Mouse (Mus musculus): ENCODE measurements at regions not wholly inside any gene's neighbourhood (a gene's known extent, or its start where the extent isn't known, plus 50 kb on each side); places are given as distances from the start of the nearest gene placed in this dataset.

DNA sequence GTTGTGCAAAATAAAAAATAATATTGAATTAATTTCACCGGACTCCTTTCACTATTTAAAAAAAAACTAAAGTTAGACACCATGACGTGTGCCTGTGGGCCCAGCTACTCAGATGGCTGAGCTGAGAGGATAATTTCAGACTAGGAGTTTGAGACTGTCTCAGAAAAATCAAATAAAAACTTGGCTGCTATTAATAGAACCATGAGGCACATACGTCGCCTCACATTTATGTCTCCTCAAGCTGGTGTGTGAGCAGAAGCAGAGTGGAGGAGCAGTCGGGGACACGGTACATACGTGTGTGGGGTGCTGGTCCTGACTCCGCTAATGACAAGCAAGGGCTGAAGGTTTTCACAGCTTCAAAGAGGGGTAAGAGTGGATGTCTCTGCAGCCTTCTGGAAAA lies 52.8 kb upstream of the Dmrtb1 start:
- WGBS = 82% methylated on average over 8 of the region's 8 CpGs
- H3K27ac ChIP-seq (replicated peaks in 1 of 2; ENCODE audit: control insufficient read depth in 1 of 2, insufficient read depth in 1 of 2, low read depth in 2 of 2, low read length in 2 of 2) = no peak overlapping the region
- H3K9ac ChIP-seq (ENCODE audit: low read length) = no peak overlapping the region
- H3K4me1 ChIP-seq (ENCODE audit: control insufficient read depth in 2 of 2, insufficient read depth in 2 of 2, low read length in 2 of 2) = peaks cover 0 to 5% of the 10 kb centered on the region in 2 experiments; a peak in 1 of 4 replicates
- no peak for ATAC-seq (ENCODE audit: insufficient number of reproducible peaks, insufficient read depth, low FRiP score, low read depth)
- peaks cover 31% of the 10 kb centered on the region for H3K27me3 ChIP-seq (ENCODE audit: control insufficient read depth, insufficient read depth, low read length)
- no peak overlapping the region for H3K4me2 ChIP-seq (ENCODE audit: low read length)
- no peaks in the 10 kb centered on the region for H3K9me3 ChIP-seq (ENCODE audit: control insufficient read depth, low read length)
- H3K4me3 ChIP-seq (ENCODE audit: control insufficient read depth in 1 of 2, insufficient read depth in 1 of 2, low read depth in 1 of 2, low read length in 2 of 2) = no peak overlapping the region
- H3K36me3 ChIP-seq (ENCODE audit: control insufficient read depth, insufficient read depth, low read length) = no peaks in the 10 kb centered on the region

- H3K9me3 ChIP-seq (ENCODE audit: control insufficient read depth, low read length) = no peaks in the 10 kb centered on the region
- no peak overlapping the region for H3K4me2 ChIP-seq (ENCODE audit: low read length)
- no peak overlapping the region for H3K4me3 ChIP-seq (ENCODE audit: control insufficient read depth in 1 of 2, insufficient read depth in 1 of 2, low read depth in 1 of 2, low read length in 2 of 2)
- WGBS = 8% methylated on average over 6 of the region's 6 CpGs
- peaks cover 0 to 5% of the 10 kb centered on the region in 2 experiments; a peak in 1 of 4 replicates for H3K4me1 ChIP-seq (ENCODE audit: control insufficient read depth in 2 of 2, insufficient read depth in 2 of 2, low read length in 2 of 2)
- H3K27me3 ChIP-seq (ENCODE audit: control insufficient read depth, insufficient read depth, low read length) = peaks cover 32% of the 10 kb centered on the region
- no peak overlapping the region for H3K27ac ChIP-seq (replicated peaks in 1 of 2; ENCODE audit: control insufficient read depth in 1 of 2, insufficient read depth in 1 of 2, low read depth in 2 of 2, low read length in 2 of 2)
- H3K36me3 ChIP-seq (ENCODE audit: control insufficient read depth, insufficient read depth, low read length) = no peaks in the 10 kb centered on the region
- no peak overlapping the region for H3K9ac ChIP-seq (ENCODE audit: low read length)
- peak; percentile 46; the same call in 1 of the 2 replicates for ATAC-seq (ENCODE audit: insufficient number of reproducible peaks, insufficient read depth, low FRiP score, low read depth)
These were observed 53.9 kb upstream of the Dmrtb1 start for GRCm38 (mm10) chr4:107737907-107738306.

GRCm38 (mm10) chr4:107738776-107739175 lies 54.7 kb upstream of the Dmrtb1 start:
- Histone ChIP-seq H3K9me3 (ENCODE audit: control insufficient read depth, low read length) (no peaks in the 10 kb centered on the region), H3K27me3 (ENCODE audit: control insufficient read depth, insufficient read depth, low read length) (peaks cover 34% of the 10 kb centered on the region), H3K4me1 (ENCODE audit: control insufficient read depth in 2 of 2, insufficient read depth in 2 of 2, low read length in 2 of 2) (peaks cover 0 to 5% of the 10 kb centered on the region in 2 experiments; a peak in 1 of 4 replicates), H3K4me2 (ENCODE audit: low read length) (no peak overlapping the region), H3K36me3 (ENCODE audit: control insufficient read depth, insufficient read depth, low read length) (no peaks in the 10 kb centered on the region), H3K4me3 (ENCODE audit: control insufficient read depth in 1 of 2, insufficient read depth in 1 of 2, low read depth in 1 of 2, low read length in 2 of 2) (no peak overlapping the region), H3K9ac (ENCODE audit: low read length) (no peak overlapping the region), H3K27ac (replicated peaks in 1 of 2; ENCODE audit: control insufficient read depth in 1 of 2, insufficient read depth in 1 of 2, low read depth in 2 of 2, low read length in 2 of 2) (no peak overlapping the region)
- no peak for ATAC-seq (ENCODE audit: insufficient number of reproducible peaks, insufficient read depth, low FRiP score, low read depth)
- WGBS = 72% methylated on average over 9 of the region's 9 CpGs

DNA sequence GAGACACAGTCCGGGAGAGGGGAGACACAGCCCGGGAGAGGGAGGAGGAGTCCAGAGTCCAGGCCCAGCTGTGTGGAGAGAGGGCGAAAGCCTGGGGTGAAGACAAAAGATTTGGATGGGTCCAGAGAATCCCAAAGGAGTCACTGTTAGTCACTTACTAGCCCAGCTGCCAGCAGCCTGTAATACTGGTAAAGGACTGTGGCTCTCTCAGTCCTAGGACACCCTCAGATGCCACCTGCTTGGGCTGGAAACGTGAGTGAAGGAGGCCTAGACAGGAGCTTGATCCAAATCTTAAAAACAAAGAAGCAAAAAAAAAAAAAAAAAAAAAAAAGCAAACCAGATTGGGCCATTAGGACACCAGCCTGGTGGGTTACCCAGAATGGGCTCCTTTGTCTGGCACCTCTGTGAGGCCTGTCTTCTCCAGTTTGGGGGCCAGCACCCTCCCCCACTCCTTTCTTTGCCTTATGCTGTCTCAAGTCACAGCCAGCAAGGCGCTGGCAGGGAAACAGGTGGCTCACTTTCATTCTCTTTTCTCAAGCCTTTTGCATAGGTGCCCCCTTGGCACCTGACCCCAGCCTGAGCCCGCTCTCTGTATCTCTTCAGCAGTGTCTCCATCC lies 55.9 kb upstream of the Dmrtb1 start:
- Histone ChIP-seq H3K27me3 (ENCODE audit: control insufficient read depth, insufficient read depth, low read length) (peaks cover 33% of the 10 kb centered on the region), H3K4me3 (ENCODE audit: control insufficient read depth in 1 of 2, insufficient read depth in 1 of 2, low read depth in 1 of 2, low read length in 2 of 2) (no peak overlapping the region), H3K27ac (replicated peaks in 1 of 2; ENCODE audit: control insufficient read depth in 1 of 2, insufficient read depth in 1 of 2, low read depth in 2 of 2, low read length in 2 of 2) (no peak overlapping the region), H3K4me1 (ENCODE audit: control insufficient read depth in 2 of 2, insufficient read depth in 2 of 2, low read length in 2 of 2) (peaks cover 0 to 5% of the 10 kb centered on the region in 2 experiments; a peak in 1 of 4 replicates), H3K9ac (ENCODE audit: low read length) (no peak overlapping the region), H3K4me2 (ENCODE audit: low read length) (no peak overlapping the region), H3K36me3 (ENCODE audit: control insufficient read depth, insufficient read depth, low read length) (no peaks in the 10 kb centered on the region), H3K9me3 (ENCODE audit: control insufficient read depth, low read length) (no peaks in the 10 kb centered on the region)
- ATAC-seq (ENCODE audit: insufficient number of reproducible peaks, insufficient read depth, low FRiP score, low read depth) = no peak
- WGBS = 80% methylated on average over 6 of the region's 6 CpGs

DNA sequence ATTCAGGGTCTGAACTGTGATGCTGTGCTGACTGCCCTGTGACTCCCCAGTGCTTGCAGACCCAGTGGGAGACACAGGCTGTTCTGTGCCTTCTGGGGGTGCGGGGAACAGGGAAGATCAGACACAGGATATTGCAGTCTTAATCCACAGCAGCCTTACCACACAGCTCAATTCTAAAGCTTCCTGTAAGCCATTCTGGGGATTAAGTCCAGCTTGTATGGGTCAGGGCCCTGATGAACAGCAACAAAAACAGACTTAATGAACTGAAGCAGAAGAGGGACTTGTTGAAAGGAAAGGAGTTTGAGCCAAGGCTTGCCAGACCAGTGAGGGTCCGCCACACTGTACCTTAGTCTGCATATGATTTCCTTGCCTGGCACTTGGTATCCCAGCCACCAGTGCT lies 58.4 kb upstream of the Lrp8 start:
- Histone ChIP-seq H3K9ac (ENCODE audit: low read length) (no peak overlapping the region), H3K4me2 (ENCODE audit: low read length) (no peak overlapping the region), H3K27me3 (ENCODE audit: control insufficient read depth, insufficient read depth, low read length) (peaks cover 38% of the 10 kb centered on the region), H3K9me3 (ENCODE audit: control insufficient read depth, low read length) (no peaks in the 10 kb centered on the region), H3K4me3 (ENCODE audit: control insufficient read depth in 1 of 2, insufficient read depth in 1 of 2, low read depth in 1 of 2, low read length in 2 of 2) (no peak overlapping the region), H3K4me1 (ENCODE audit: control insufficient read depth in 2 of 2, insufficient read depth in 2 of 2, low read length in 2 of 2) (peaks cover 7 to 12% of the 10 kb centered on the region in 2 experiments), H3K27ac (replicated peaks in 1 of 2; ENCODE audit: control insufficient read depth in 1 of 2, insufficient read depth in 1 of 2, low read depth in 2 of 2, low read length in 2 of 2) (no peak overlapping the region), H3K36me3 (ENCODE audit: control insufficient read depth, insufficient read depth, low read length) (no peaks in the 10 kb centered on the region)
- 80% methylated on average over 2 of the region's 2 CpGs for WGBS
- no peak for ATAC-seq (ENCODE audit: insufficient number of reproducible peaks, insufficient read depth, low FRiP score, low read depth)

- H3K4me3 ChIP-seq (ENCODE audit: control insufficient read depth in 1 of 2, insufficient read depth in 1 of 2, low read depth in 1 of 2, low read length in 2 of 2) = no peak overlapping the region
- no peaks in the 10 kb centered on the region for H3K9me3 ChIP-seq (ENCODE audit: control insufficient read depth, low read length)
- peaks cover 9 to 15% of the 10 kb centered on the region in 2 experiments for H3K4me1 ChIP-seq (ENCODE audit: control insufficient read depth in 2 of 2, insufficient read depth in 2 of 2, low read length in 2 of 2)
- H3K27ac ChIP-seq (replicated peaks in 1 of 2; ENCODE audit: control insufficient read depth in 1 of 2, insufficient read depth in 1 of 2, low read depth in 2 of 2, low read length in 2 of 2) = no peak overlapping the region
- H3K27me3 ChIP-seq (ENCODE audit: control insufficient read depth, insufficient read depth, low read length) = peaks cover 37% of the 10 kb centered on the region
- H3K9ac ChIP-seq (ENCODE audit: low read length) = no peak overlapping the region
- H3K4me2 ChIP-seq (ENCODE audit: low read length) = no peak overlapping the region
- ATAC-seq (ENCODE audit: insufficient number of reproducible peaks, insufficient read depth, low FRiP score, low read depth) = no peak
- WGBS = 70% methylated on average over 3 of the region's 3 CpGs
- no peaks in the 10 kb centered on the region for H3K36me3 ChIP-seq (ENCODE audit: control insufficient read depth, insufficient read depth, low read length)
These were observed 55.7 kb upstream of the Lrp8 start for GRCm38 (mm10) chr4:107746366-107746765.

- H3K9ac ChIP-seq (ENCODE audit: low read length) = no peak overlapping the region
- 72% methylated on average over 5 of the region's 5 CpGs for WGBS
- H3K27me3 ChIP-seq (ENCODE audit: control insufficient read depth, insufficient read depth, low read length) = peaks cover 38% of the 10 kb centered on the region
- ATAC-seq (ENCODE audit: insufficient number of reproducible peaks, insufficient read depth, low FRiP score, low read depth) = no peak
- no peak overlapping the region for H3K4me3 ChIP-seq (ENCODE audit: control insufficient read depth in 1 of 2, insufficient read depth in 1 of 2, low read depth in 1 of 2, low read length in 2 of 2)
- no peak overlapping the region for H3K27ac ChIP-seq (replicated peaks in 1 of 2; ENCODE audit: control insufficient read depth in 1 of 2, insufficient read depth in 1 of 2, low read depth in 2 of 2, low read length in 2 of 2)
- H3K36me3 ChIP-seq (ENCODE audit: control insufficient read depth, insufficient read depth, low read length) = no peaks in the 10 kb centered on the region
- no peak overlapping the region for H3K4me2 ChIP-seq (ENCODE audit: low read length)
- H3K9me3 ChIP-seq (ENCODE audit: control insufficient read depth, low read length) = no peaks in the 10 kb centered on the region
- peaks cover 9 to 15% of the 10 kb centered on the region in 2 experiments for H3K4me1 ChIP-seq (ENCODE audit: control insufficient read depth in 2 of 2, insufficient read depth in 2 of 2, low read length in 2 of 2)
These were observed 55.1 kb upstream of the Lrp8 start for GRCm38 (mm10) chr4:107746923-107747431.

DNA sequence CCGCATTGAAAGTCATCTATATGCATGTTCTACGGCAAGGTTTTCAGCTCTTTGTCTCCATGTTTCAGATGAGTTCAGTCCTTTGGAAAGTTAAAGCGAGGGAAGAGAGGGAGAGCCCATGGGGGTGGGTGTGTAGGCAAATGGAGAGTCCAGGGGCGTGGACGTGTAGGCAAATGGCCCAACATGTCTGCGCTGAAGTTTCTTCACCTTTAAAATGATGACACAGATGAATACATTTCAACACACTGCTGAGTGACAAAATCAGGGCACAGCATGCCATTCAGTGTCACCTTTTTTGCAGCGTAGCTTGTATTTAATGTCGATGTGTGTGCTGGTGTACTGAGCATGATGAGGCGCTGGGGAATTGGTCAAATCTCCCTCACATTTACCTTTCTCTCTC lies 54.6 kb upstream of the Lrp8 start:
- Histone ChIP-seq H3K4me3 (ENCODE audit: control insufficient read depth in 1 of 2, insufficient read depth in 1 of 2, low read depth in 1 of 2, low read length in 2 of 2) (no peak overlapping the region), H3K9ac (ENCODE audit: low read length) (no peak overlapping the region), H3K27me3 (ENCODE audit: control insufficient read depth, insufficient read depth, low read length) (peaks cover 38% of the 10 kb centered on the region), H3K27ac (replicated peaks in 1 of 2; ENCODE audit: control insufficient read depth in 1 of 2, insufficient read depth in 1 of 2, low read depth in 2 of 2, low read length in 2 of 2) (no peak overlapping the region), H3K4me2 (ENCODE audit: low read length) (peak overlapping the region; percentile 11; the same call in 1 of the 2 replicates), H3K4me1 (ENCODE audit: control insufficient read depth in 2 of 2, insufficient read depth in 2 of 2, low read length in 2 of 2) (peaks cover 9 to 15% of the 10 kb centered on the region in 2 experiments), H3K36me3 (ENCODE audit: control insufficient read depth, insufficient read depth, low read length) (no peaks in the 10 kb centered on the region), H3K9me3 (ENCODE audit: control insufficient read depth, low read length) (no peaks in the 10 kb centered on the region)
- WGBS = 69% methylated on average over 9 of the region's 9 CpGs
- ATAC-seq (ENCODE audit: insufficient number of reproducible peaks, insufficient read depth, low FRiP score, low read depth) = no peak
